Mouse (Mus musculus): Measurements from ENCODE around the gene Srd5a1. TPM values are rescaled to one million over a fixed set of nuclear protein-coding genes. Genes with fewer than 3 reads are reported as not detected.
A peak's percentile ranks its signal among the peaks of the same experiment; 100 is the strongest.

Gene Srd5a1
- polyA plus RNA-seq, 1 experiment from 2014 or later, result 8.2 TPM

DNA sequence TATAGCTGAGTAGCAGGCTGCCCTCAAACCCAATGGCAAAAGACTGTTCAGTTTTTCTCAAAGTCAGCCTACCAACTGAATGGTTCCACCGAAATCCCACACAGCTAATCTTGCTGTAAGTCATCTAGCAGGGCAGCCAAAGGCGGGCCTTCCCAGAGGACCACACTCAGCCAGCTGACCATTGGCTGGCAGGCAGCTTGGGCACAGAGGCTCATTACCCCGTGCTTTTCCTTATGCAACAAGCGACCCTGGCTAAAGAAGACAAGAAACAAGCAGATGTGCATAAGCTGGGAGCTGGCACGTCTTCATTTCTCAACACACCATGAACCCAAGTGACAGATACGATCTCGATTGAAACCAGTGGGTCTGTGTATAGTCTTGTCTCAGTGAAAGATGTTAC lies 73.9 kb downstream of the Srd5a1 start:
- no peak for ATAC-seq (ENCODE audit: extremely low read depth, insufficient number of reproducible peaks, low FRiP score, low TSS enrichment)
- no peak overlapping the region for H3K9ac ChIP-seq
- no peak overlapping the region for H3K4me2 ChIP-seq
- WGBS, result 81% methylated on average over 7 of the region's 7 CpGs
- no peaks in the 10 kb centered on the region for H3K36me3 ChIP-seq
- no peak overlapping the region for H3K27ac ChIP-seq (replicated peaks)
- H3K27me3 ChIP-seq (replicated peaks), result no peaks in the 10 kb centered on the region
- H3K4me3 ChIP-seq, result no peak overlapping the region
- H3K4me1 ChIP-seq, result peaks cover 70% of the 10 kb centered on the region
- H3K9me3 ChIP-seq, result no peaks in the 10 kb centered on the region

DNA sequence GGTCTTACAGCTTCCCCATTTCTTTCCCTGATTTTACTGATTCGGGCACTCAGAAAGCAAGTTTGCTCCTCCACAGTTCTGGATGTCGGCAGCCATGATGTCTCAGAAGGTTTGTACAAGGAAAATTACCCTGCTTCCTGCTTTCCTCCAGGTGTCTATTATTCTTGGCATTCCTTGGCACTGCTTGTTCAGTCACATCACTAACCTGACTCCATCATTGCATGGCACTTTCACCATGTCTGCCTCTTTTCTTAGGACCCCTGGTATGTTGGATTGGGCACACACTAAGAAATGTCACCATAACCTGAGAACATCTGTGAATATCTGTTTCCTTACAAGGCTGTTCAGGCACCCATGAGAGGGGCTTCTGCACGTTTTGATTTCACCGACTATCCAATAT lies 75.2 kb downstream of the Srd5a1 start:
- H3K27me3 ChIP-seq (replicated peaks), result no peaks in the 10 kb centered on the region
- H3K9ac ChIP-seq, result peak overlapping the region; percentile 96
- no peaks in the 10 kb centered on the region for H3K9me3 ChIP-seq
- no peak for ATAC-seq (ENCODE audit: extremely low read depth, insufficient number of reproducible peaks, low FRiP score, low TSS enrichment)
- H3K4me1 ChIP-seq, result peaks cover 70% of the 10 kb centered on the region
- no peaks in the 10 kb centered on the region for H3K36me3 ChIP-seq
- peak overlapping the region; percentile 97; the same call in 1 of the 2 replicates for H3K27ac ChIP-seq (replicated peaks)
- peak overlapping the region; percentile 97 for H3K4me2 ChIP-seq
- 73% methylated on average over 4 of the region's 4 CpGs for WGBS
- 0 out of 2 replicates have a peak overlapping the region, but pooled peaks have one; percentile 89 for H3K4me3 ChIP-seq

DNA sequence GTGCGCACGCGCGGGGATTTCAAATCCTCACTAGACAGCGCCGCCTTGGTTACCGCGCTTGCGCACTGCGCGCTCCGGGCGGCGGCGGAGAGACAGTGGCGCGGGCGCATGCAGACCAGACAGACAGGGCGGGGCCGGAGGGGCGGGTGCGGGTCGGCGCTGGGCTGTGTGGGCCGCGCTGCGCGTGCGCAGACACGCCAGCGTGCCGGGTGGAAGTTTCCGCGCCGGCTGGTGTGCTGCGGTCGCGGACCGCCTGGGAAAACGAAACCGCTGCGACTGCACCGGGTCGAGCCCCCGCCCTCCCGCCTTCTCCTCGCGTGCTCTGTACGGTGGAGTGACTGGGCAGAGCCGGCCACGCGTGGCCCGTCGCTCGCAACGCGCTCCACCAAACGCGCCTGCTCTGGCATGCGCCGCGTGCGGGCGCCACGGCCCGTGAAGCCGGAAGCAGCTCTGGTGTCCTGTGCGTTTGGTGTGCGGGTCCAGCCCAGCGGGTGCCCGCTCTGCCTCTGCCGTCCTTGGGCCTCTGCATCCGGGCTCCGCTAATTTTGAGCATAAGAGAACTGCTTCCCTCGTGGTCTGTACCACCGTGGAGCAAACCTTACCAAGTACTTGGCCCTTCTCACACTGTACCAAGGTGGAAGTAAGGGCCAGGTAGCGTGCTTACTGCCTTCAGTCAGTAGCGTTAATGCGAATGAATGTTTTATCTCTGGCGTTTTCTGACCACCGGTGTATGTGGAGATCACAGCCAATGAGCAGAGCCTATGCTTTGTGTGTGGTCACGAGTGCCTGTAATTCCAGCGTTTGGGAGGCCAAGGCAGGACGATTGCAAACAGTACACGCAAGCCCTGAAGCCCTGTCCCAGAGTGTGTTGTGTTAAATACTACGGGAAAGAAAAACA lies 76.3 kb downstream of the Srd5a1 start:
- Histone ChIP-seq H3K4me3 (peak overlapping the region; percentile 89), H3K9me3 (no peaks in the 10 kb centered on the region), H3K27me3 (replicated peaks) (no peaks in the 10 kb centered on the region), H3K4me1 (peaks cover 70% of the 10 kb centered on the region), H3K36me3 (peaks cover 6% of the 10 kb centered on the region), H3K9ac (peak overlapping the region; percentile 96), H3K4me2 (peak overlapping the region; percentile 97), H3K27ac (replicated peaks) (peak overlapping the region; percentile 97)
- WGBS, result under 1% methylated on average over 80 of the region's 86 CpGs
- ATAC-seq (ENCODE audit: extremely low read depth, insufficient number of reproducible peaks, low FRiP score, low TSS enrichment), result peak; percentile 93

DNA sequence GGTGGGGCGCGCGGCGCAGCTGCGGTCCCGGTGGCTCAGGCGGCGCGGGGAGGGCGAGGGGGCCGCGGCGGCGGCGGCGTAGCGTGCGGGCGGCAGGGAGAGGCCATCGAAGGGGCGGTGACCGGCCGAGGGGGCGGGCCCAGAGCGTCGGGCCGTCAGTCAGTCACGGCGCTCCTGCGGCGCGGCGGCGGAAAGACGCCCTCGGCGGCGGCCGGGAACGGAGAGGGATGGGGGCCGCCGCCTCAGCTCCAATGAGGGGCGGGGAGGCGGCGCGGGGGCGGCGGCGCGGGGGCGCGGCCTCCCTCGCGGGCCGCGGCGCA lies 76.9 kb downstream of the Srd5a1 start, which contains the start of gene Tent4a:
Tent4a (minus strand) TSS at position 284 of the 320 bp plus-strand sequence.
- Histone ChIP-seq H3K36me3 (peaks cover 12% of the 10 kb centered on the region), H3K4me2 (peak within 1 kb of the TSS; percentile 97), H3K9me3 (no peaks in the 10 kb centered on the region), H3K9ac (peak within 1 kb of the TSS; percentile 96), H3K27ac (replicated peaks) (peak within 1 kb of the TSS; percentile 97), H3K4me1 (peaks cover 69% of the 10 kb centered on the region), H3K4me3 (peak within 1 kb of the TSS; percentile 89), H3K27me3 (replicated peaks) (no peaks in the 10 kb centered on the region)
- ATAC-seq (ENCODE audit: extremely low read depth, insufficient number of reproducible peaks, low FRiP score, low TSS enrichment), result peak; percentile 79
- WGBS, result 0% methylated on average over 19 of the region's 57 CpGs

DNA sequence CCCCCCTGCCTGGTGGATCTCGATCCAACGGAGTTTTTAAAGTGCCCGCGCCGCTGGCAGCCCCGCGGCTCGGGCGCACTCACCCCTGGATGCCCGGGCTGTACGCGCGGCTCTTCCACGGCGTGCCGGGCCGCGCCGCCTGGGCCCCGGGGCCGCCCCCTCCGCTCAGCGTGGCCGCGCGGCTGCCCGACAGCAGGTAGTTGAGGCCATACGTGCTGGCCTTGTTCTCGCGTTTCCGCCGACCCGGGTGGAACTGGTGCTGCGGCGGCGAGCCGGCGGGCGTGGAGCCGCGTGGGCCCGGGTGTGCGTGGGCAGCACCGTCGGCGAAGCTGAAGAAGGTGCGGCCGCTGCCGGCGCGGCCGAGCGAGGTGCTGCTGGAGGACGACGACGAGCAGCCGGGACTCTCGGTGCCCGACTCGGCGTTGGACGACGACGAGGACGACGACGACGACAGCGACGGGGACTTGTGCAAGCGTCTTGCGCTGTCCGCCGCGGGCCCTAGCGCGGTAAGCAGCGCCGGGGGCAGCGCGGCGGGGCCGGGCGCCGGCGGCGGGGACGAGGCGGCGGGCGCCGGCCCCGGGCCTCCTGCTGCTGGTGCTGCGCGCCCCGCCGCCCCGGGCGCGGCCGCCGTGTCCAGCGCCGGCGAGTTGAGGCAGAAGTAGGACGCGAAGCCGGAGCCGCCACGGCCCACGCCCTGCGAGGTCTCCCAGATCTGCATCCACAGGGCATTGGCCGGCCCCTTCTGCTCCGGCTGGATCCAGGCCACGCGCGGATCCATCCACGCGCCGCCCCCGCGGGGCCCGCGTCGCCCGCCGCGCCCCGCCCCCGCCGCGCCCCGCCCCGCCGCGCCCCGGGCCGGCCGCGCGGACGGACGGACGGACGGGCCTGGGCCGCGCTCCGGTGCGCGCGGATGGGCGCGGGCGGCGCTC lies 77.6 kb downstream of the Srd5a1 start, which contains the start of gene Nsun2:
Nsun2 (plus strand) TSS at position 342 of the 929 bp plus-strand sequence.
- Histone ChIP-seq H3K27ac (replicated peaks) (peak within 1 kb of the TSS; percentile 97), H3K4me2 (peak within 1 kb of the TSS; percentile 97), H3K9me3 (no peaks in the 10 kb centered on the region), H3K4me3 (peak within 1 kb of the TSS; percentile 89), H3K36me3 (peaks cover 16% of the 10 kb centered on the region), H3K27me3 (replicated peaks) (no peaks in the 10 kb centered on the region), H3K4me1 (peaks cover 68% of the 10 kb centered on the region), H3K9ac (peak within 1 kb of the TSS; percentile 93)
- peak; percentile 41 for ATAC-seq (ENCODE audit: extremely low read depth, insufficient number of reproducible peaks, low FRiP score, low TSS enrichment)
- WGBS, result under 1% methylated on average over 107 of the region's 155 CpGs

DNA sequence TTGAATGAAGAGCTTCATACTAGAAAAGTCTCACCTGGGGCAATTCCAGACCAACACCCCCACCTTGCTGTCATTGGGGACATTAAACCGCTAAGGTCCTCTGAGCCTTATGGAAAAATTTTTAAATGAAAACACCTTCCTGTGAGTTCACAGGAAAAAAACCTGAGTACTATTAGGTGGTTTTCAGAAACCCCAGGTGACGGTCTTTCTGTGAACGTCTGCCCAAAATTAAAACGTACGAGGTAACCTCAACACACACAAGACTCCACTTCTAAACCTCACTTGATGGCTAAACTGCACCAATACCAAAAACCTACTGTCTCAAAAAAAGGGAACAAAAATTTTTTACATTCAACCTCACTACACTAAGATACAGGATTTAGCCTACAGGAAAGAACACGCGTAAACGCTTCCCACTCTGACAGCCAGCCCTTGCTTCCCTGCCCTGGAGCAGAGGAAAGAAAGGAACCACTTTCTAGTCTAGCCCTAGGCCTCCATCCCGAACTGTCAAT lies 78.3 kb downstream of the Srd5a1 start:
- Histone ChIP-seq H3K4me1 (peaks cover 68% of the 10 kb centered on the region), H3K36me3 (peaks cover 16% of the 10 kb centered on the region), H3K9me3 (no peaks in the 10 kb centered on the region), H3K4me3 (peak overlapping the region; percentile 89), H3K4me2 (peak overlapping the region; percentile 97), H3K27ac (replicated peaks) (peak overlapping the region; percentile 97), H3K27me3 (replicated peaks) (no peaks in the 10 kb centered on the region), H3K9ac (peak overlapping the region; percentile 93)
- ATAC-seq (ENCODE audit: extremely low read depth, insufficient number of reproducible peaks, low FRiP score, low TSS enrichment), result no peak
- WGBS, result 3% methylated on average over 9 of the region's 9 CpGs

DNA sequence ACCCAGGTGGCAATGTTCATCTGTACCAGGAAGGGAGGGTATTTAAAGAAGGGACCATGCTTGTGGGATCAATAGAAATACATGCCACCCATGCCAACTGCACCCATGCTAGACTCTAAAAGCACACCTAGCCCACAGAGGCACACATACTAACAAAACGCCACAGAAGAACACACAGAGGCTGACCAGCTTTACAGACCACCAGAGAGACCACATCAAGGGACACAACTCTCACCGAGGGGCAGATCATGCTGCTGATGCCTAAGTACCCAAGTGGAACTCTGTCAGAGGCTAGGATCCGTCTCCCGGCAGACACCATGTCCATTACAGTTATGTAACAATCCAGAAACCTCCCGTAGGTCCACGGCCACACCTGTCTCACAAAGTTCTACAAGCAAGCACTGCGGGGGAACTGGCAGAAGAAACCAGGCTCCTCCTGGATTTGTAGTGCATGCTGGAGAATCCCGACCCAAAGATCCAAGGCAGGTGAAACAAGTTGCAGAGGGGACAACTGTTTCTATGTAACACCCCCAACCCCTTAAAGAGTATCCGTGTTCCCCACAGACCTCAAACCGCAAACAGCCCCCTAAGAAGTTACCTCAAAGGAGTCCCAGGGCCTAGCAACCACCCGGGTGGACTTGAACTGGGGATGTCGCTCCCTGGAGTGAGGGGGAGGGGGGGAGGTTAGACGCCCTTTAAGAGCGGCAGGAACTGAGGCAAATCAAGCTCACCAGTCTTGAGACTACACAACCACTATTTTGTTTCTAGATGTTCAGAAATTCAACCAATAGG lies 78.9 kb downstream of the Srd5a1 start:
- no peak overlapping the region for H3K27ac ChIP-seq (replicated peaks)
- peak overlapping the region; percentile 93 for H3K9ac ChIP-seq
- H3K4me3 ChIP-seq, result peak overlapping the region; percentile 89
- WGBS, result 21% methylated on average over 14 of the region's 14 CpGs
- H3K4me1 ChIP-seq, result peaks cover 70% of the 10 kb centered on the region
- H3K4me2 ChIP-seq, result peak overlapping the region; percentile 97
- H3K9me3 ChIP-seq, result no peaks in the 10 kb centered on the region
- no peak for ATAC-seq (ENCODE audit: extremely low read depth, insufficient number of reproducible peaks, low FRiP score, low TSS enrichment)
- peaks cover 16% of the 10 kb centered on the region for H3K36me3 ChIP-seq
- no peaks in the 10 kb centered on the region for H3K27me3 ChIP-seq (replicated peaks)

DNA sequence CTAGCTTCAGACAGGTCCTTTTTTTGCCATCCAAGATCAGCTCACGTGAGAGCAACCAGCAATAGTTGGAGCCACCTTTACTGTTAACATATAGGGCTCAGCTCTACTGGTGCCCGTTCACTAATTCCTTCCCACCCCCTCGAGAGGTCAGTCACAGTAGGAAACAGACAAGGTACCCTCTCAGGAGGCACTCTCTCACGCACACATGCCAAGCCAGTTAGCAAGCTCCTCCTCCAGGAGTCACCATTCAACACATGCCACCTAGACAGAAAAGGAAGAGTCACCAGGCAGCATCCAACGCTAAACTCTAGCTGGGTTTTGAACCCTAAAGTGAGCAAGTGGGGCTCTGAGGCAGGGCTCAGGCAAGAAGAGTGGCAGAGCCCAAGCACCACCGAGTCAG lies 79.8 kb downstream of the Srd5a1 start:
- H3K9ac ChIP-seq, result peak overlapping the region; percentile 93
- H3K4me1 ChIP-seq, result peaks cover 76% of the 10 kb centered on the region

DNA sequence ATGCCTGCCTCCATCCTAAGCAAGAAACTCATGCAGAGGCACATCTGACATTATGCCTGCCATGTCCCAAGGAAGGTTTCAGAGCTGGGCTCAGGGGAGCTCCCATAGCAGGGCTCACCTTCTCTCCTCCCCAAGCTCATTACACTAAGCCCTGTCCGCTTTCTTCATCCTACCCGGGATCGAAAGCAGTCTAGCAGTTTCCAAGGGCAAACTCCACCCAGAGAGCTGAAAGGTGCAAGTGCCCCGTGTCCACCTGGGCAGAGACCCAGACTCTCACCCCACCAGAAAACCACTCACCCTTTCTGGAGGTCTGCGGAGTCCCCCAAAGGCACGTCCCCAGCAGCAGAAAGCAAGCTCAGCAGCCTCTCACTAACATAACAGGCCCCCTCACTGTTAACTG lies 80.3 kb downstream of the Srd5a1 start:
- ATAC-seq (ENCODE audit: extremely low read depth, insufficient number of reproducible peaks, low FRiP score, low TSS enrichment), result no peak
- WGBS, result 83% methylated on average over 6 of the region's 6 CpGs
- peak overlapping the region; percentile 89 for H3K4me3 ChIP-seq
- H3K9me3 ChIP-seq, result no peaks in the 10 kb centered on the region
- peaks cover 76% of the 10 kb centered on the region for H3K4me1 ChIP-seq
- peak overlapping the region; percentile 93 for H3K9ac ChIP-seq
- H3K27me3 ChIP-seq (replicated peaks), result no peaks in the 10 kb centered on the region
- peak overlapping the region; percentile 97 for H3K4me2 ChIP-seq
- H3K27ac ChIP-seq (replicated peaks), result no peak overlapping the region
- peaks cover 16% of the 10 kb centered on the region for H3K36me3 ChIP-seq

More for the DNA sequence above, 79.8 kb downstream of the Srd5a1 start:
- H3K9me3 ChIP-seq, result no peaks in the 10 kb centered on the region
- H3K27me3 ChIP-seq (replicated peaks), result no peaks in the 10 kb centered on the region
- peak overlapping the region; percentile 97 for H3K4me2 ChIP-seq
- H3K4me3 ChIP-seq, result peak overlapping the region; percentile 89
- 45% methylated on average over 6 of the region's 6 CpGs for WGBS
- no peak for ATAC-seq (ENCODE audit: extremely low read depth, insufficient number of reproducible peaks, low FRiP score, low TSS enrichment)
- H3K36me3 ChIP-seq, result peaks cover 16% of the 10 kb centered on the region
- no peak overlapping the region for H3K27ac ChIP-seq (replicated peaks)

DNA sequence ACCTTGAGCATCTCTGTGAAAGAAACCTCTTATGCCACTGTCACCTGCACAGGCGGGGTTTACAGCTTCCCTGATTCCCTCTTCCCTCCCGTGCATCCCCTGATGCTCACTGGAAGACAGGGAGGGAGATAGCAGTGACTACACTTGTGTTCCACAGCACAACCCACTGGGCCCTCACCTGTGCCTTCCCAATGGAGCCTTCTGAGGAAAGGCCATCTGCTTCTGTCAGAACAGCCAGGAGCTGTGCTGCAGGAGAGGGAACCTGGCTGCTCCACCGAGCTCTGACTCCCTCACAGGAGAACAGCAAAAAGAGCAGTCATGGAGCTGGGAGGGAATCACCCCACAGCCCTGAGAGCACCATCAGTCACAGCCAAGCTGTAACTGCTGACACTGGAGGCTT lies 81.1 kb downstream of the Srd5a1 start:
- Histone ChIP-seq H3K9ac (0 out of 2 replicates have a peak overlapping the region, but pooled peaks have one; percentile 93), H3K4me2 (peak overlapping the region; percentile 97; the same call in 1 of the 2 replicates), H3K9me3 (no peaks in the 10 kb centered on the region), H3K4me3 (no peak overlapping the region), H3K4me1 (peaks cover 76% of the 10 kb centered on the region), H3K27ac (replicated peaks) (no peak overlapping the region), H3K27me3 (replicated peaks) (no peaks in the 10 kb centered on the region), H3K36me3 (peaks cover 16% of the 10 kb centered on the region)
- WGBS, result 76% methylated on average over 3 of the region's 3 CpGs
- no peak for ATAC-seq (ENCODE audit: extremely low read depth, insufficient number of reproducible peaks, low FRiP score, low TSS enrichment)

Measured in heart, embryonic 13.5 days (tissue).